Mouse (Mus musculus) right cerebral cortex, postnatal 25 days (tissue): ENCODE measurements around the gene Gm11634.
A peak's percentile ranks its signal among the peaks of the same experiment; 100 is the strongest.
"Not testable (repeated sequence)": the region's sequence is repeated elsewhere in the genome, so short reads cannot be mapped to it uniquely, and the experiment has no call there.

Source experiments
- DNase-seq: peaks from one replicate; pipeline ENCODE4 v3.0.0; 2022

Gm11634 gene

DNA sequence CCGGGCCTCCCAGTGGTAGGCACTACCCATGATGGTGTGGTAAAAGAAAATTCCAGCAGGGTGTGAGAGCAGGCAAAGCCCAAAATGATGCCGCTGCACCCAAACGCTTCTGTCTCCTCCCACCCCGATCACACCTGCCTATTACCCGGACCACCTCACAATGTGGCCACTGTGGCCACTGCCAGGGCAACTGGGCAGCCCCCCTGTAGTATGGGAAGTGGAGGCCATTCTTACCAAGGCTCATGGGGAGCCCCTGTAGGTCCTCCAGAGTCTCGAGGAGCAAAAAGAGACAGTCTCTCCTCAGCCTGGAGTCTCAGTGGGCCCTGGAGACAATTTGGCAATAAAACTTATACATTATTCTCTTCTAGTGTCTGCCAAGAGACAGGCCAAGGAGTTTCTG, at the start of gene Gm11634:
Gene Gm11634 (minus strand): TSS at position 101 of the 400 bp plus-strand sequence.
- no peak for DNase-seq

DNA sequence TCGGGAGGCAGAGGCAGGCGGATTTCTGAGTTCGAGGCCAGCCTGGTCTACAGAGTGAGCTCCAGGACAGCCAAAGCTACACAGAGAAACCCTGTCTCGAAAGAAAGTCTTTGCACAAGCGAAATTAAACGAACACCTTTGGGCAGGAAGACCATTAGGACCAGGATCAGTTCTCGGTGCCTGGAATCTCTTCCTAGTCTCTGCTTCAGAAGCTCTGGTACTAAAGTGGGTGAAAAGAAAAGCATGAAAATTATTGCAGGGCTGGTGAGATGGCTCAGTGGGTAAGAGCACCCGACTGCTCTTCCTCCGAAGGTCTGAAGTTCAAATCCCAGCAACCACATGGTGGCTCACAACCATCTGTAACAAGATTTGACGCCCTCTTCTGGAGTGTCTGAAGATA, 48.0 kb upstream of the Gm11634 start:
- not testable (repeated sequence) for DNase-seq

DNA sequence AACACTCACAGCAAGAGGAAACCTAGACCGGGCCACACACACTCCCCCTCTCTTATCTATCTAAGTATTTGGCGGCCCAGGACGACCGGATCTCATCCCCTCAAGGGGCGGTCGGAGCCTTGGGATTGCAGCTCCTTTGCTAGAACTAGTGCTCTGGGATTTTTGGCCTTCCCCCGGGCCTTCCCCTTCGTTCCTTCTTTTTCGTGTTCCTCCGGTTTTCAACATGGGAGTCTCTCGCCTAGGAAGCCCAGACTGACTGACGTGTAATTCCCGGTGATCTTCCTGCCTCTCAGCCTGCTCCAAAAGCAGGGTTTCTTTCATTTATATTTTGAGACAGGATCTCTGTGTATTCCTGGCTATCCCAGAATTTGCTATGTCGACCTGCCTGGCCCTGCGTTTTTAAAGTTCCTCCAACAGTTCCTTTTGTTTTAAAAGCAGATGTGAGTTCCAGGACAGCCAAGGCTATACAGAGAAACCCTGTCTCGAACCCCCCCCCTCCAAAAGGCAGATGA, 47.3 kb upstream of the Gm11634 start:
- not testable (repeated sequence) for DNase-seq

DNA sequence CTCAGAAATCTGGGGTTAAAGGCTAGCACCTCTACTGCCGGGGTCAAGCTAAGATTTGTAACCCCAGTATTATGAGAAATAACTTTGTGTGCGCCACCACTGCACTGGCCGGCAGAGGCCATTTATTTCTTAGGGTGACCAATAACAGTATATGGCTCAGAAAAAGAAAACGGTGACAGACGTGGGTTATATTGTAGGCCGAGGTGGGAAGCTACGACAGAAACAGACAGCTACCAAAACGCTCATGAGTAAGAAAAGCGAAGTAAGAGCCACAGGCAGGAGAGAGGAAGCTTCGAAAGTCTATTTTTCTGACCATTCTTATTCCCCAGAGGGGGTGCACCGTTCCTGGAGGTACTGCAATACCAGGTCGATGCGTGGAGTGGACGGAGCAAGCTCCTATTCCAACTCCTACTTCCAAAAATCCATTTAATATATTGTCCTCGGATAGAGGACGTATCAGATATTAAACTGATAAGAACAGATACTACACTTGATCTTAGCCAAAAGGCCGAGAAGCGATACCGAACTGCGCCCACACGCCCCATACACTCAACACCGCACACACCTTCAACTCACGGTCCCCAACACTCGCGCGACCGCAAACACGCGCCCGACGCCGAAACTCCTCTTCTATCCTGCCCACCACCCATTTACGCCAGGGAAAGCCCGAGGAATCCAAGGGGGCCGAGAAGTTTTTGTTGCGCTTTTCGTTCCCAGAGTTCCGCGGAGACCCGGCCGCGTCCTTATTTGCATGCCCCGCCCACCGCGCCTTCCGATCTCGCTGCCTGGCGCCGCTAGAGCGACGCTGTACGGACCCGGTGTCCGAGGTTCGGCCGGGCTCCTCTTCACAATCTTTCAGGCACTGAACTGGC, 46.6 kb upstream of the Gm11634 start:
- DNase-seq = peak; percentile 69

DNA sequence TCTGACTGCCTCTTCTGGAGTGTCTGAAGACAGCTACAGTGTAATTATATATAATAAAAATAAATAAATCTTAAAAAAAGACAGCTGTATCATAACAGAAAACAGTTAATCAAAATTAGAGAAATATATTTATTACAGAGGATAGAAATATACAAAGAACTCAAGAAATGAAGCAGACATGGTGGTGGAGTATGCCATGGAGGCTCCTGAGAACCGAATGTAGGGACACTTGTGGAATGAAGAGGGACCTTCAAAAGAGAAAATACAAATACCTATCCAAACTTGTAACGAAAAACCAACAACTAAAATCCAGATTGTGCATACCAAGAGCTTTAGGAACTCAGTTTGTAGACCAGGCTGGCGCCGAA, 46.0 kb upstream of the Gm11634 start:
- not testable (repeated sequence) for DNase-seq

DNA sequence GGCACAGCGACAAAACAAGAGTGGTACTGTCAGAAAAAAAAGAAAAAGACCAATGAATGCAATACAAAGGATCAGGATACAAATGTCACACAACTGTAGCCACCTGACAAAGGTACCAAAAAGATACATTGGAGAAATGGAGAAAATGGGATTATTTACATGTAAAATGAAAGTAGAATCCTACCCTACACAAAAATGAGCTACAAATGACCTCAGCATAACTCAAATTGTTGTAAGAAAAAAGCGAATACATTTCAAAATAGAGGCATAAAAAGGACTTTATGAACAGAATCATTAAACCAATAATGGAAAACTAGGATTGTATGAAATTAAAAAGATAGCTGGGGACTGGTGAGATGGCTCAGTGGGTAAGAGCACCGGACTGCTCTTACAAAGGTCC, 45.5 kb upstream of the Gm11634 start:
- DNase-seq = no peak

DNA sequence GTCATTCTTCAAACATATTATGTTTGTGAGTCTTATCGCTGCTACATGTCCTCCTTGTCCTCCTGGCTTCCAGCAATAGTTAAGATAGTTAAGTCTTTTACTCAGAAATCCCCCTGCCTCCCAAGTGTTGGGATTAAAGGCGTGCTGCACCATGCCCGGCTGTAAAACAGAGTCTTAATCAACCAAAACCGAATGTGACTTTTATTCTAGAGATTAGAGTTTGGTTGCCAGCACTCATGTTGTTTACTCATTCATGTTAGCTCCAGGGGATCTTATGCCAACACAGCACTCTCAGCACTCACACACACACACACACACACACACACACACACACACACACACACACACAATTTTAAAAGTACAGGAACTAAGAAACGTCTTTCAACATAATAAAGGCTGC, 43.9 kb upstream of the Gm11634 start:
- DNase-seq = no peak

DNA sequence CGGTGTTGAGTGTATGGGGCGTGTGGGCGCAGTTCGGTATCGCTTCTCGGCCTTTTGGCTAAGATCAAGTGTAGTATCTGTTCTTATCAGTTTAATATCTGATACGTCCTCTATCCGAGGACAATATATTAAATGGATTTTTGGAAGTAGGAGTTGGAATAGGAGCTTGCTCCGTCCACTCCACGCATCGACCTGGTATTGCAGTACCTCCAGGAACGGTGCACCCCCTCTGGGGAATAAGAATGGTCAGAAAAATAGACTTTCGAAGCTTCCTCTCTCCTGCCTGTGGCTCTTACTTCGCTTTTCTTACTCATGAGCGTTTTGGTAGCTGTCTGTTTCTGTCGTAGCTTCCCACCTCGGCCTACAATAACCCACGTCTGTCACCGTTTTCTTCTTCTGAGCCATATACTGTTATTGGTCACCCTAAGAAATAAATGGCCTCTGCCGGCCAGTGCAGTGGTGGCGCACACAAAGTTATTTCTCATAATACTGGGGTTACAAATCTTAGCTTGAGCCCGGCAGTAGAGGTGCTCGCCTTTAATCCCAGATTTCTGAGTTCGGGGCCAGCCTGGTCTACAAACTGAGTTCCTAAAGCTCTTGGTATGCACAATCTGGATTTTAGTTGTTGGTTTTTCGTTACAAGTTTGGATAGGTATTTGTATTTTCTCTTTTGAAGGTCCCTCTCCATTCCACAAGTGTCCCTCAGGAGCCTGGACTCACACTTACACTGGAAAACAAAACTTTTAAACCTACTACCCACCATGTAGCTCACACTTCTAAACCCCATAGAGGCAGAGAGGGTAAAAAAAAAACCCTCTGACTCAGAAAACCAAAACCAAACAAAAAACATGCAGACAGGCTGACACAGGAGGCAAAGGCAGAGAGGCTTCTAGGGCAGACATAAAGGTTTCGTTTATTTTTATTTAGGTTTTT, 42.9 kb upstream of the Gm11634 start:
- DNase-seq = not testable (repeated sequence)

DNA sequence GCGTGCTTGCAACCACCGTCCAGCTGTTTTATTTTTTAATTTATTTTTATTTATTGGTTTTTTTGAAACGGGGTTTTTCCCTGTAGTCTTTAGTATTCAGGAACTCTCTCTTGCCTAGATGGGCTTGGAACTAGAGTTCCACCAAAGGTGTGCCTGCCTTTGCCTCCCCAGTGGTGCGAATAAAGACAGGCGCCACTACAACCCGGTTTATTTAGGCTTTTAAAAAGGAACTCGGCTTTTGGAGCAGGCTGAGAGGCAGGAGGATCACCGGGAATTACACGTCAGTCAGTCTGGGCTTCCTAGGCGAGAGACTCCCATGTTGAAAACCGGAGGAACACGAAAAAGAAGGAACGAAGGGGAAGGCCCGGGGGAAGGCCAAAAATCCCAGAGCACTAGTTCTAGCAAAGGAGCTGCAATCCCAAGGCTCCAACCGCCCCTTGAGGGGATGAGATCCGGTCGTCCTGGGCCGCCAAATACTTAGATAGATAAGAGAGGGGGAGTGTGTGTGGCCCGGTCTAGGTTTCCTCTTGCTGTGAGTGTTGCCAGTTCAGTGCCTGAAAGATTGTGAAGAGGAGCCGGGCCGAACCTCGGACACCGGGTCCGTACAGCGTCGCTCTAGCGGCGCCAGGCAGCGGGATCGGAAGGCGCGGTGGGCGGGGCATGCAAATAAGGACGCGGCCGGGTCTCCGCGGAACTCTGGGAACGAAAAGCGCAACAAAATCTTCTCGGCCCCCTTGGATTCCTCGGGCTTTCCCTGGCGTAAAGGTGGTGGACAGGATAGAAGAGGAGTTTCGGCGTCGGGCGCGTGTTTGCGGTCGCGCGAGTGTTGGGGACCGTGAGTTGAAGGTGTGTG, 42.0 kb upstream of the Gm11634 start:
- peak; percentile 82 for DNase-seq

DNA sequence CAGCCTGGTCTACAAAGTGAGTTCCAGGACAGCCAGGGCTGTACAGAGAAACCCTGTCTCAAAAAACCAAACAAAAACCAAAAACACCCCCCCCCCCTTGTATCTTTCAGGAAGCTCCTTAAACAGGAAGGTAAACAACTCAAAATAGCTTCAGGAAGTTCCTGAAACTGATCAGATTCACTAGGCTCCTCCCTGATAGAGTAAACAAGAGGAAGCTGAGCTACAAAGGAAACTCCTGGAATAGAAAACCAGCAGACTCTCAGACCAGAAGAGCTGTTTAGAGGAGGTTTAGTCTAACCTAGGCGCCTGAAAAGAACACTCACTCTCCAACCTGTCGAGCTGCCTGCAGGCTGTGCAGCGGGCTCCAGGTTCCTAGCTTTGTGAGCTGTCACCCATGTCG, 40.7 kb upstream of the Gm11634 start:
- DNase-seq = no peak

DNA sequence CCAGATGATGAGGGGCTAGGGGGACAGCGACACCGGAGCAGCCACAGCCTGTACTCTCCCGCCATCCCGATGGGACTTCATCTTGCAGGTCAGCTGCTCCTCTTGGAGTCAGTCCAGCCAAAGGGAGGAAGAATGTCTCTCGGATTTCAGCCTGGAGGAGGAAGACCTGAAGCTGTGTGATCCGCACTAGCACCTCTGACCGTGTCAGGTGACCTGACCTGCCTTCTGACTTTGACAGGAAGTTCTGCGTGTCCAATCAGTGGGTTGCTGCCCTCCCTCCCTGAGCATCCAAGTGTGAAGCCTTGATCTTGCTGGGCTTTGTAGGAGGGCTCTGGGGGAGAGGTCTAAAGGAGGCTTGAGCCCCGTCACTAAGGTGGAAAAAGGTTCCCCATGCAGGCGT, 36.6 kb upstream of the Gm11634 start:
- no peak for DNase-seq

DNA sequence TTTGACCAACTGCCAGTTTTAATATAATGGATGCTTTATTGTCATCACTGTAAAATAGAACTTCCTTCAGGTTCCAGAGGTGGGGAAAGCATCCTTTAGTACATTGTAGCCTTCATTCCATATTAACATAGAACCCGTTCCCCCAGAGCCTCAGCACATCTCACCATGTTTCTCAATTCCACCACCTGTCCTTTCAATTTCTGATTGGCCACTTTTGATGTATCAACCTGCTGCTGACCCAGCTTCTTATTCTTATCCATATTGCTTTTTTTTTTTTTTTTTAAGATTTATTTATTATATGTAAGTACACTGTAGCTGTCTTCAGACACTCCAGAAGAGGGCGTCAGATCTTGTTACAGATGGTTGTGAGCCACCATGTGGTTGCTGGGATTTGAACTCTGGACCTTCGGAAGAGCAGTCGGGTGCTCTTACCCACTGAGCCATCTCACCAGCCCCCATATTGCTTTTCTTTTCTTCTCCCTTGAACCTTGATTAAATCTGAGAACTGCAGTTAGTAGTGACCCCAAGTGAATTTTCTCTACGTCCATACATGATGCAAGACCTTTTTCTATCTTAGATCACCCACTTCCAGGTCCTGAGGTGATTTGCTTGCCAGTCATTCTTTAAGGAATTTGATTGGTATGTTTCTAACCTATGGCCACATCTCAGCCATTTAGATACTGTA, 29.8 kb upstream of the Gm11634 start:
- DNase-seq = not testable (repeated sequence)

DNA sequence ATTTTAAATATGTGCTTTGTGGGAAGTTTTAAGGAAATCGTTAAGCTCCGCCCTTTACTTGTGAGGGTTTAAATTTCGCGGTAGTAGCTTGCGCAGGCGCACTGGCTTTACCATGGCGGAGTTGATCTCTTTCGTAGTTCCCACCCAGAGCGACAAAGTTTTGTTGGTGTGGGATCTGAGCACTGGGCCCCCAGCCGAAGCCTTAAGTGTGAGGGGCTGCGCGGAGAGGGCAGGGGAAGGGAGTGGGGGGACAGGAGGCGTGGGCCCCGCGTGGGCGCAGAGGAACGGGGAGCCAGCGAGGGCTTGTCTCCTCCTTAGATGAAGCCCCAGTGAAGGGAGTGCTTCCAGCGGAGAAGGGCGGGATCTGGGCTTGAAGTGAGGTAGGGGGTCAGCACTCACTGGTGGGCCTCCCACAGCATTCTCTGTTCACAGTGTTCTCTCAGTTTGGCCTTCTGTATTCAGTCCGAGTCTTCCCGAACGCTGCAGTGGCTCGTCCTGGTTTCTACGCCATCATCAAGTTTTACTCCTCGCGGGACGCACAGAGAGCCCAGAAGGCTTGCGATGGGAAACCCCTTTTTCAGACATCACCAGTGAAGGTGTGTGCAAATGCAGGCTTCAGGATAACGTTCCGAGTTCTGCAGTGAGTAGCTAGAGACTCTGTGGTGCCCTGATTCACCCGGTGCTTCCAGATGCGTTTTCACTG, 29.0 kb upstream of the Gm11634 start:
- DNase-seq = peak; percentile 66

DNA sequence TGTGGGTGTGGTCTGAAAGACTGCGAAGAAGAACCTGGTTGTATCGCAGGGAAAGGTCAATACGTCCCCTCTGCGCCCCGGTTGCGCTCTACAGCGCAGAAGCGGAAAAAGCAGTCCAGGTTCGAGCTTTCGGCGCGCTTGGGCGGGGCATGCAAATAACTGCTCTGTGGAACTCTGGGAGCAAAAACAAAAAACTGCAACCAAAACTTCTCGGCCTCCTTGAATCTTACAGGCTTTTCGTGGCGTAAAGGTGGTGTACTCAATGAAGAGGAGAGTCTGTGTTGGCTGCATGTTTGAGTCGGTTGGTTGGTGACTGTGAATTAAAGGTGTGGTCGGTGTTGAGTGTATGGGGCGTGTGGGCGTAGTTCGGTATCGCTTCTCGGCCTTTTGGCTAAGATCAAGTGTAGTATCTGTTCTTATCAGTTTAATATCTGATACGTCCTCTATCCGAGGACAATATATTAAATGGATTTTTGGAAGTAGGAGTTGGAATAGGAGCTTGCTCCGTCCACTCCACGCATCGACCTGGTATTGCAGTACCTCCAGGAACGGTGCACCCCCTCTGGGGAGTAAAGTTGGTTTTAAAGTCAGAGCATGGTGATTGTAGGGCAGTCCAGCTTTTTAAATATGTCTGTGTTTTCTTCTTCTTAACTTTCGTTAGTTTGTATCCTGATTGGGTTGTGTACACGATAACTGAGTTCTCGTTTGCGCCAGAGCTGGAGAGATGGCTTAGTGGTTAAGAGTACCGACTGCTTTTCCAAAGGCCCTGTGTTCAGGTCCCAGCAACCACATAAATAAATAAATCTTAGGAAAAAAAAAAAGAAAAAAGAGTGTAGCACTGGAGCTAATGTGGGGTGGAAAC, 28.2 kb upstream of the Gm11634 start, which contains the start of gene Rdm1:
Gene Rdm1 (plus strand): TSS at position 201 of the 862 bp plus-strand sequence.
- DNase-seq = peak; percentile 78

DNA sequence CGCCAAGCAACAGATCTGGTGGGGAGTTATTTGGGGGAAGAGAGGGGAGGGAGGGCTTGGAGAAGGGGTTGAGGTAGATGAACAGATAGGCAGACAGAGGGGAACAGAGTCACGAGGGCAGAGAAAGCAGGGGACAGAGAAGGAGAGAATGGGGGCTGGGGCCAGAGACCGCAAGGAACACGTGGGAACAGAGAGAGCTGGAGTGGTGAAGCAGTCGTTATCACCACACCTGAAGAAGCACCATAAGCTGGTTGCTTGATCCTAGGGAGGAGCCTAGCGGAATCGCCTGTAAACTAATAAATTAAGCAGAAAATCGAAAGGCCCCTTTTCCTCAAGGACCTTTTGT, 27.6 kb upstream of the Gm11634 start:
- no peak for DNase-seq

DNA sequence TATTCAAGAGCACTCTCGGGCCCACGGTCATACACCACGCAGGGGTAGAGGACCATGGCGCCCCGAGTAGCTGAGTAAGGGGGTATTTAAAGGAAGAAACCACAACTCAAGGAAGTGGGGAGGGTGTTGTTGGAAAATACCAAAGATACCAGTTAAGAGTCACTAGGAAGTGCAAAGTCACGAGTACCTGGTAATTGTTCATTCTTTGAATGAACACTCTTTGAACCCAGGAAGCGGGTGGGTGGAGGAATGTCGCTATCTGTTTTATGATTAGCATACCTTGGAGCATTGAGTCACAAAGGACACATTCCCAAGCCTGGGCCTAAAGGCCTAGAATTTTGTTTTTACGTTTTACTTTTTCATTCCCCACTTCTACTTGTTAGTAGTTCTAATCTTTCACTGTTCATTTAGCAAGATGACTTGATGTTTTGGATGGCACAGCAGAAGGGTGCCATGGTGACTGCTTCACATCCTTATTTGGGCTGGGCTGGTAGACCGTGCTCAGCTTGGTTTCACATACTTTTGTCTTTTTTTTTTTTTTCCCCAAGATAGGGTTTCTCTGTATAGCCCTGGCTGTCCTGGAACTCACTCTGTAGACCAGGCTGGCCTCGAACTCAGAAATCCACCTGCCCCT, 21.1 kb upstream of the Gm11634 start:
- DNase-seq = not testable (repeated sequence)

DNA sequence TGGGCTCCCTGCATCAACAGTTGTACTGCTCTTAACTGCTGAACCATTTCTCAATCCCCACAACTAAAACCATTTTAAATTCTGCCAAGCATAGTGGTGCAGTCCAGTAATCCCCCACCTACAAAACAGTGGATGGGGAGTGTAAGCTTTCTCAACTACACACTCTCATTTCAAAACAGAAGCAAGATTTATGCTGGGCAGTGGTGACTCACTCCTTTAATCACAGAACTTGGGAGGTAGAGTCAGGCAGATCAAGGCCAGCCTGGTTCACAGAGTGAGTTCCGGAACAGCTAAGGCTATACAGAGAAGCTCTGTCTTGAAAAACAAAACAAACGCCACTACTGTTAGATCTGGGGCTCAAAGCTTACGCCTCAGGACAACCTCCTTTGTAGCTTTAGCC, 19.5 kb upstream of the Gm11634 start:
- DNase-seq = no peak

DNA sequence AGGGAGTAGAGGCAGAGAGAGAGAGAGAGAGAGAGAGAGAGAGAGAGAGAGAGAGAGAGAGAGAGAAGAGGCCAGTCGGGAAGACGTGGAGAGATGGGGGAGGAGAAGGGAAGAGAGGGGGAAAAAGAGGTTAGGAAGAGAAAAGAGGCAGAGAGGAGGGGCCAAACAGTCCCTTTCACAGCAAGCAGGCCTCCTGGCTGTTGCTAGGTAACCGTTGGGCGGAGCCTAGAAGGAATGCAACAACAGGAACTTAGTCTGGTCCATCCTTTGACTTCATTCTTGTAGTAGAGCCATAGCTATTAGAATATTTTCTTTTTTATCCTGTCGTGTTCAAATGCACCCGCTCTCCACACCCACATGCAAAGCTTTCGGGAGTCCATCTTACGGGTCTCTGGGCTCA, 18.8 kb upstream of the Gm11634 start:
- DNase-seq = no peak

DNA sequence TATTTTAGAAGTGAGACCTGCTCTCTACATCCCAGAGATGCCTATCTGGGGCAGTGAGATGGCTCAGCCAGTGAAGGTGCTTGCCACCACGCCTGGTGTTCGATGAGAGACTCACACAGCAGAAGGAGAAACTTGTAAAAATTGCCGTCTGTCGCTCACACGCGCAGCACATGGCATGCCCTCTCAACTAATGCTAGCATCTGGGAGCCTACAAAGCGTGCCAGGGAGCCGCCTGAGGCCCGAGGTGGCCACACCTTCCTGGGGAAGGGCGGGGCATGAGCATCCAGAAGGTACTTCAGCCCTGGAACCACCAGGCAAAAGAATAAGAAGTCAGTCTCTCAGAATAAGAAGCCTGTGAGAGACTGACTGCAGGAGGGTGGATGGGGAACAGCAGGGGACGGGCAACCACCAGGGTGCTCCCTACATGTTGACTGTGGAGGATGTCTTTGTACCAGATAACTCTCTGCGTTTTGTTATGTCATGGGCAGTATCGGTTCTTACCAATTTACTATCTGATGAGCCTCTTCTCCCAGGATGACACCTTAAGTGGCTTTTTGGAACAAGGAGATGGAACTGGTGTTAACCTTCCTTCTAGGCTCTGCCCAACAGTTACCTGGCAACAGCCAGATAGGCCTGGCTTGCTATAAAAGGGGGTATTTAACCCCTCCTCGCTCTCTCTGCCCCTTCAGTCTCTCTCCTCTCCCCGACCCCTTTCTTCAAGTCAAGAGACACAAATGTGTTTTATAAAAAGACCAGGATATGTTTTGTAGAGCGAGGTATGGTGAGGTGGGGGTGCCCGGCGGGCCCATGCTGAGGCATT, 18.1 kb upstream of the Gm11634 start:
- DNase-seq = no peak
